Mouse (Mus musculus) liver, embryonic 15.5 days (tissue): ENCODE measurements around the gene Rundc3a. TPM values are rescaled to one million over a fixed set of nuclear protein-coding genes. Genes with fewer than 3 reads are reported as not detected.
A peak's percentile ranks its signal among the peaks of the same experiment; 100 is the strongest.

ENCODE experiments used
- ATAC-seq: fragments of 200-750 bp; cut with Nextera tagmentation; 2 replicates; pipeline ENCODE4 v1.8.0; 2017; ENCODE audit warnings: moderate number of reproducible peaks, mild to moderate bottlenecking, moderate library complexity; ENCODE audit not compliant: insufficient read depth
- H3K27ac ChIP-seq: fragments of 300-500 bp; sonication (generic); replicated peaks from 2 replicates; pipeline ENCODE4 v1.5.1; 2015; ENCODE audit warnings: mild to moderate bottlenecking, inconsistent platforms
- H3K27me3 ChIP-seq: fragments of 300-500 bp; sonication (generic); 2 replicates; pipeline ENCODE4 v1.6.1; 2015; ENCODE audit warnings: mild to moderate bottlenecking, inconsistent platforms
- H3K36me3 ChIP-seq: fragments of 300-500 bp; sonication (generic); replicated peaks from 2 replicates; pipeline ENCODE4 v1.6.1; 2015; ENCODE audit warnings: moderate library complexity, mild to moderate bottlenecking, inconsistent platforms
- H3K4me1 ChIP-seq: fragments of 300-500 bp; sonication (generic); replicated peaks from 2 replicates; pipeline ENCODE4 v1.6.1; 2015; ENCODE audit warnings: inconsistent platforms
- H3K4me2 ChIP-seq: fragments of 300-500 bp; sonication (generic); 2 replicates; pipeline ENCODE4 v1.6.1; 2015; ENCODE audit warnings: moderate library complexity, mild to moderate bottlenecking, inconsistent platforms
- H3K4me3 ChIP-seq: fragments of 300-500 bp; sonication (generic); replicated peaks from 2 replicates; pipeline ENCODE4 v1.5.1; 2015; ENCODE audit warnings: mild to moderate bottlenecking, inconsistent platforms
- H3K9ac ChIP-seq: fragments of 300-500 bp; sonication (generic); 2 replicates; pipeline ENCODE4 v1.6.1; 2015; ENCODE audit warnings: moderate library complexity, mild to moderate bottlenecking, inconsistent platforms
- H3K9me3 ChIP-seq: fragments of 300-500 bp; sonication (generic); replicated peaks from 2 replicates; pipeline ENCODE4 v1.6.1; 2016; ENCODE audit warnings: inconsistent platforms
- WGBS: fragments of 180-500 bp; shearing (Covaris S2); methylation state at CpG from one replicate; pipeline ENCODE4 v1.1.7; 2015; ENCODE audit warnings: mixed read lengths; ENCODE audit not compliant: insufficient replicate concordance; 5-methylcytosine and 5-hydroxymethylcytosine counted together
- polyA plus RNA-seq: library from polyadenylated mRNA; unstranded; fragments of >200 nt; fragmentation: Nextera tagmentation; extraction: Ambion mirVana; gene quantifications from 2 replicates; pipeline ENCODE4 v1.2.1, GENCODE M21; 2015

Rundc3a gene
- polyA plus RNA-seq, 1 experiment from 2014 or later: 2.2 TPM

- H3K9me3 ChIP-seq: no peaks in the 10 kb centered on the region
- H3K4me2 ChIP-seq: no peak overlapping the region
- no peak overlapping the region for H3K4me3 ChIP-seq
- peaks cover 41% of the 10 kb centered on the region for H3K27me3 ChIP-seq
- H3K27ac ChIP-seq: 0 out of 2 replicates have a peak overlapping the region, but pooled peaks have one; percentile 11
- peaks cover 51% of the 10 kb centered on the region for H3K36me3 ChIP-seq
- H3K9ac ChIP-seq: no peak overlapping the region
- WGBS: 94% methylated on average over 11 of the region's 11 CpGs
- ATAC-seq: no peak
- H3K4me1 ChIP-seq: peaks cover 73% of the 10 kb centered on the region
Observed at GRCm38 (mm10) chr11:102403657-102404056, 10.5 kb downstream of the Rundc3a start.

- H3K27ac ChIP-seq: 0 out of 2 replicates have a peak overlapping the region, but pooled peaks have one; percentile 3
- WGBS: 81% methylated on average over 18 of the region's 18 CpGs
- no peaks in the 10 kb centered on the region for H3K9me3 ChIP-seq
Observed at GRCm38 (mm10) chr11:102404161-102405010, 11.2 kb downstream of the Rundc3a start.

GRCm38 (mm10) chr11:102405544-102406285 lies 12.5 kb downstream of the Rundc3a start:
- peaks cover 20% of the 10 kb centered on the region for H3K27me3 ChIP-seq
- H3K27ac ChIP-seq: peak overlapping the region; percentile 97
- peak overlapping the region; percentile 92 for H3K4me3 ChIP-seq
- peak overlapping the region; percentile 99 for H3K9ac ChIP-seq
- H3K9me3 ChIP-seq: no peaks in the 10 kb centered on the region
- no peak for ATAC-seq
- peak overlapping the region; percentile 95 for H3K4me2 ChIP-seq
- peaks cover 72% of the 10 kb centered on the region for H3K4me1 ChIP-seq
- H3K36me3 ChIP-seq: peaks cover 51% of the 10 kb centered on the region
- 74% methylated on average over 11 of the region's 11 CpGs for whole genome bisulfite sequencing

More at GRCm38 (mm10) chr11:102404161-102405010, 11.2 kb downstream of the Rundc3a start:
- H3K9ac ChIP-seq: peak overlapping the region; percentile 99; the same call in 1 of the 2 replicates
- H3K4me1 ChIP-seq: peaks cover 74% of the 10 kb centered on the region
- peaks cover 34% of the 10 kb centered on the region for H3K27me3 ChIP-seq
- H3K36me3 ChIP-seq: peaks cover 51% of the 10 kb centered on the region
- ATAC-seq: no peak
- H3K4me2 ChIP-seq: peak overlapping the region; percentile 95
- H3K4me3 ChIP-seq: peak overlapping the region; percentile 92

GRCm38 (mm10) chr11:102406401-102406800 lies 13.2 kb downstream of the Rundc3a start:
- H3K36me3 ChIP-seq: peaks cover 51% of the 10 kb centered on the region
- H3K27ac ChIP-seq: peak overlapping the region; percentile 97
- peak overlapping the region; percentile 92 for H3K4me3 ChIP-seq
- peak overlapping the region; percentile 95 for H3K4me2 ChIP-seq
- H3K27me3 ChIP-seq: peaks cover 14% of the 10 kb centered on the region
- no peak for ATAC-seq
- 17% methylated on average over 3 of the region's 3 CpGs for WGBS
- H3K4me1 ChIP-seq: peaks cover 72% of the 10 kb centered on the region
- no peaks in the 10 kb centered on the region for H3K9me3 ChIP-seq
- H3K9ac ChIP-seq: peak overlapping the region; percentile 99

- peak overlapping the region; percentile 92 for H3K4me3 ChIP-seq
- H3K9me3 ChIP-seq: no peaks in the 10 kb centered on the region
- H3K27me3 ChIP-seq: peaks cover 6% of the 10 kb centered on the region
- peak overlapping the region; percentile 99 for H3K9ac ChIP-seq
- peak overlapping the region; percentile 95 for H3K4me2 ChIP-seq
- peak; percentile 70 for ATAC-seq
- H3K4me1 ChIP-seq: peaks cover 71% of the 10 kb centered on the region
- peak overlapping the region; percentile 98 for H3K27ac ChIP-seq
- peaks cover 43% of the 10 kb centered on the region for H3K36me3 ChIP-seq
- WGBS: under 1% methylated on average over 85 of the region's 85 CpGs
Observed at GRCm38 (mm10) chr11:102406900-102407833, 14.0 kb downstream of the Rundc3a start.

GRCm38 (mm10) chr11:102407834-102408215 lies 14.6 kb downstream of the Rundc3a start, which contains the start of gene Slc25a39:
TSS of gene Slc25a39 (minus strand) at chr11:102407946.
- H3K4me1 ChIP-seq: peaks cover 71% of the 10 kb centered on the region

GRCm38 (mm10) chr11:102408344-102408876 lies 15.2 kb downstream of the Rundc3a start:
- Histone ChIP-seq H3K9me3 (no peaks in the 10 kb centered on the region), H3K27me3 (peaks cover 6% of the 10 kb centered on the region), H3K36me3 (peaks cover 31% of the 10 kb centered on the region), H3K4me1 (peaks cover 71% of the 10 kb centered on the region), H3K9ac (peak overlapping the region; percentile 99), H3K4me2 (peak overlapping the region; percentile 95), H3K27ac (peak overlapping the region; percentile 98), H3K4me3 (peak overlapping the region; percentile 92)
- under 1% methylated on average over 32 of the region's 32 CpGs for WGBS
- peak; percentile 81 for ATAC-seq

More at GRCm38 (mm10) chr11:102407834-102408215, 14.6 kb downstream of the Rundc3a start, which contains the start of gene Slc25a39:
- Histone ChIP-seq H3K27me3 (peaks cover under 1% of the 10 kb centered on the region; the same call in 1 of the 2 replicates), H3K9ac (peak within 1 kb of the TSS; percentile 99), H3K4me2 (peak within 1 kb of the TSS; percentile 95), H3K36me3 (peaks cover 36% of the 10 kb centered on the region), H3K4me3 (peak within 1 kb of the TSS; percentile 92), H3K27ac (peak within 1 kb of the TSS; percentile 98), H3K9me3 (no peaks in the 10 kb centered on the region)
- ATAC-seq: peak; percentile 21; the same call in 1 of the 2 replicates
- WGBS: under 1% methylated on average over 19 of the region's 19 CpGs

- H3K27ac ChIP-seq: peak overlapping the region; percentile 98
- peaks cover 9% of the 10 kb centered on the region for H3K27me3 ChIP-seq
- H3K9ac ChIP-seq: peak overlapping the region; percentile 59
- H3K9me3 ChIP-seq: no peaks in the 10 kb centered on the region
- H3K4me2 ChIP-seq: peak overlapping the region; percentile 95
- ATAC-seq: no peak
- WGBS: 35% methylated on average over 15 of the region's 15 CpGs
- H3K36me3 ChIP-seq: peaks cover 23% of the 10 kb centered on the region
- H3K4me1 ChIP-seq: peaks cover 66% of the 10 kb centered on the region
- H3K4me3 ChIP-seq: peak overlapping the region; percentile 92
Observed at GRCm38 (mm10) chr11:102408888-102409794, 15.9 kb downstream of the Rundc3a start.

- peaks cover 9% of the 10 kb centered on the region for H3K27me3 ChIP-seq
- peak overlapping the region; percentile 98 for H3K27ac ChIP-seq
- 70% methylated on average over 3 of the region's 3 CpGs for WGBS
- peak overlapping the region; percentile 95 for H3K4me2 ChIP-seq
- H3K4me3 ChIP-seq: peak overlapping the region; percentile 92; the same call in 1 of the 2 replicates
- no peak for ATAC-seq
- H3K4me1 ChIP-seq: peaks cover 59% of the 10 kb centered on the region
- peaks cover 16% of the 10 kb centered on the region for H3K36me3 ChIP-seq
- H3K9ac ChIP-seq: peak overlapping the region; percentile 59; the same call in 1 of the 2 replicates
- H3K9me3 ChIP-seq: no peaks in the 10 kb centered on the region
Observed at GRCm38 (mm10) chr11:102409795-102410330, 16.7 kb downstream of the Rundc3a start.
